Mouse (Mus musculus): ENCODE data around the gene Cd37.

DNA sequence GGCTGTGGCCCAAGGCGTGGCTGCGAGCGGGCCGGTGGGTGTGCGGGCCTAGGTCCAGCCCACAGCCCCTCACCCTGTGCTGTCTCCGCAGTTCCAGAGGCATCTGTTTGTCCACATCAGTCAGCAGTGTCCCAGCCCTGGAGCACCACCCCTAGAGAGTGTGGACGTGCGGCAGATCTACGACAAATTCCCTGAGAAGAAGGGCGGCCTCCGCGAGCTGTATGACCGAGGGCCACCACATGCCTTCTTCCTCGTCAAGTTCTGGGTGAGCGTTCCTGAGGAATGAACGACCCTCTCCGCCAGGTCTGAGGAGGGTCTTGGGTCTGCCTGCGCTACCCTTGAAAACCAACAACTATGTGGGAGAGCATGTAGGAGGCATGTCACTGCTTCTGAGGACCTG is 10.4 kb downstream of the Cd37 start:
- TF ChIP-seq CTCF (IDR thresholded peaks at IDR 0.05; ENCODE audit: extremely low read depth, insufficient read depth, insufficient read length, insufficient replicate concordance) = no peak
- no peak for TF ChIP-seq POLR2A (IDR thresholded peaks at IDR 0.05; ENCODE audit: low read depth, low read length)

Data from spleen, adult 2 months (tissue).